Mouse (Mus musculus): ENCODE results near the gene Hecw1.

- TF ChIP-seq CTCF (IDR thresholded peaks at IDR 0.05; ENCODE audit: insufficient read depth, low read length) (no peak), POLR2A (IDR thresholded peaks at IDR 0.05; ENCODE audit: borderline replicate concordance, extremely low read depth, low read depth, low read length) (no peak)
Observed at GRCm38 (mm10) chr13:14521746-14522127, 1.3 kb downstream of the Hecw1 start.

Data from lung, adult 2 months (tissue).